Mouse (Mus musculus) neural tube, embryonic 14.5 days (tissue): ENCODE measurements at regions not wholly inside any gene's neighbourhood (a gene's known extent, or its start where the extent isn't known, plus 50 kb on each side); places are given as distances from the start of the nearest gene placed in this dataset.

ENCODE experiments used
- ATAC-seq: fragments of 200-750 bp; cut with Nextera tagmentation; 2 replicates; pipeline ENCODE4 v1.8.0; 2017; ENCODE audit warnings: low read depth, mild to moderate bottlenecking, moderate TSS enrichment, moderate library complexity
- H3K27ac ChIP-seq: fragments of 300-500 bp; sonication (generic); 2 replicates; pipeline ENCODE4 v1.5.1; 2014; ENCODE audit warnings: low read depth, mild to moderate bottlenecking, control low read depth, low read length, moderate library complexity, mixed read lengths
- H3K27me3 ChIP-seq: fragments of 300-500 bp; sonication (generic); 2 replicates; pipeline ENCODE4 v1.6.1; 2014; ENCODE audit warnings: low read length; ENCODE audit not compliant: control insufficient read depth, insufficient read depth
- H3K36me3 ChIP-seq: fragments of 300-500 bp; sonication (generic); 2 replicates; pipeline ENCODE4 v1.6.1; 2014; ENCODE audit warnings: low read length, mixed read lengths; ENCODE audit not compliant: control insufficient read depth, insufficient read depth
- H3K4me1 ChIP-seq: fragments of 300-500 bp; sonication (generic); 2 replicates; pipeline ENCODE4 v1.6.1; 2014; ENCODE audit warnings: low read length; ENCODE audit not compliant: control insufficient read depth, insufficient read depth
- H3K4me2 ChIP-seq: fragments of 300-500 bp; sonication (generic); 2 replicates; pipeline ENCODE4 v1.6.1; 2014; ENCODE audit warnings: mild to moderate bottlenecking, low read depth, low read length, control low read depth
- H3K4me3 ChIP-seq: fragments of 300-500 bp; sonication (generic); 2 replicates; pipeline ENCODE4 v1.5.1; 2014; ENCODE audit warnings: low read depth, low read length, control low read depth, mixed read lengths
- H3K9ac ChIP-seq: fragments of 300-500 bp; sonication (generic); replicated peaks from 2 replicates; pipeline ENCODE4 v1.6.1; 2014; ENCODE audit warnings: low read depth, mild to moderate bottlenecking, control low read depth, low read length, mixed read lengths
- H3K9me3 ChIP-seq: fragments of 300-500 bp; sonication (generic); 2 replicates; pipeline ENCODE4 v1.6.1; 2016; ENCODE audit warnings: low read length; ENCODE audit not compliant: control insufficient read depth
- WGBS: fragments of 180-500 bp; shearing (Covaris S2); extraction: QIAGEN DNeasy Blood & Tissue Kit; methylation state at CpG from one replicate; pipeline ENCODE4 v1.1.7; 2014; 5-methylcytosine and 5-hydroxymethylcytosine counted together

DNA sequence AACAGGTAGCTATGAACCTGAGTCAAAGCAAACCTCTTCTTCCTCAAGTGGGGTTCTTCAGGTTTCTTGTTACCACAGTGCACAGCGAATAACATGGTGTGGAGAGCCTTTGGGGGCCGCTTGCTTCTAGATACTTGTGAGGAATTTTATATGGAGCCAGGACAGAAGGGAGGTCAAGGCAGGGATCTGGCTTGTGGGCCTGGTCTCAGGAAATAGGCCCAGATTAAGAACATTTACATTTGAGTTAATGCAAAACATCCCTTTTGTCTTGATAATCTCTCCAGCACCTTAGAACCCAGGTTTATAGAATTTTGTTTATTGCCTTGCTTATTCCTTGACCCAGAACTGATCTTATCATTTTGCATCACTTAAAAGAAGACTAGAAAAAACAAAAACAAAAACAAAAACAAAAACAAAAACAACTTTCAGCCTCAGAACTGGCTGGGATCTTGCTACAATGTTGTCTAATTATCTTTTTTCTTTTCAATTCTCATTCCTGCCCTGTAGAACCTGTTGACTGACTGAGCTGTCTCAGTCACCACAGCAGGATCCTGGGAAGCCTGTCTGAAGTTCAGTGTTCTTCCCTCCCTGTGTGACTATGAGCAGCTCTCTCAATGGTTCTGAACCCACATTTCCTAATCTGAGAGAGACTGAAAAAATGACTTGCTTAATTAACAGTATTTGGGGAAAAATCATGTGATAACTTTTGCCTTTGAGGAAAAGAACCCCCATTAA lies 341.2 kb upstream of the Ercc4 start:
- no peak for ATAC-seq
- 87% methylated on average over 2 of the region's 2 CpGs for WGBS

DNA sequence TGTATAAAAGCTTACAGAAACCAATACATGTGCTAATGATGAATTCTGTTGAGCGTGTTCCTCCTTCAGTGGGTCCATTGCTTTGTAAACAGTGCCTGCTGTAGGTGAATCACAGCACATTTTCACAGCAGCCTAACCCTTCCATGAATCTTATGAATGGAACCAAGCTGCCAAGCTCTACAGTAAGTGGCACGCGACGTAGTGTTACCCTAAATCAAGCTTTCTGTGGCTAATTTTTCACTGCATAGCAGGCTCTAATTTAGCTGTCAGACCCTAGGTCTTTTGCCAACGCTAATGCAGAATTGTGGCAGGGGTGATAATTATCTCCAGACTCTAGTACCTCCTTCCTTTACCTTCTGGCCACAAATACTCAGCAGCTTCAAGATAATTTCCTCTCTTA lies 339.0 kb upstream of the Ercc4 start:
- Histone ChIP-seq H3K36me3 (no peaks in the 10 kb centered on the region), H3K9me3 (no peaks in the 10 kb centered on the region), H3K4me3 (no peak overlapping the region), H3K4me1 (no peaks in the 10 kb centered on the region), H3K27ac (no peak overlapping the region), H3K27me3 (no peaks in the 10 kb centered on the region), H3K4me2 (no peak overlapping the region), H3K9ac (no peak overlapping the region)
- WGBS = 90% methylated on average over 5 of the region's 5 CpGs
- ATAC-seq = no peak

More for the DNA sequence above, 341.2 kb upstream of the Ercc4 start:
- Histone ChIP-seq H3K4me1 (no peaks in the 10 kb centered on the region), H3K4me3 (no peak overlapping the region), H3K27me3 (no peaks in the 10 kb centered on the region), H3K9me3 (no peaks in the 10 kb centered on the region), H3K36me3 (no peaks in the 10 kb centered on the region), H3K4me2 (no peak overlapping the region), H3K9ac (no peak overlapping the region), H3K27ac (no peak overlapping the region)

DNA sequence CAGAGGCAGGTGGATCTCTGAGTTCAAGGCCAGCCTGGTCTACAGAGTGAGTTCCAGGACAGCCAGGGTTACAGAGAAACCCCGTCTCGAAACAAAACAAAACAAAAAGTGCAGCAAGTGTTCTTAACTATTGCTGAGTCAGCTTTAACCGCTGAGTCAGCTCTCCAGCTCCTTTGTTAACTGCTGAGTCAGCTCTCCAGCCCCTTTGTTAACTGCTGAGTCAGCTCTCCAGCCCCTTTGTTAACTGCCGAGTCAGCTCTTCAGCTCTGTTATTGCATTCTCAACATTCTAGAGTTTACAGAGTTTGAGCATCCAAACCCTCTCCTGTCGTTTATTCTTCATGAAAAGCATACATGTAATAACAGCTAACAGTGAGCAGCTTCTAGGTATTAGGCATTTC lies 336.9 kb upstream of the Ercc4 start:
- no peak for ATAC-seq
- no peaks in the 10 kb centered on the region for H3K9me3 ChIP-seq
- H3K4me1 ChIP-seq = no peaks in the 10 kb centered on the region
- no peaks in the 10 kb centered on the region for H3K36me3 ChIP-seq
- no peak overlapping the region for H3K4me2 ChIP-seq
- 90% methylated on average over 5 of the region's 5 CpGs for whole genome bisulfite sequencing
- no peak overlapping the region for H3K9ac ChIP-seq
- no peak overlapping the region for H3K27ac ChIP-seq
- H3K4me3 ChIP-seq = no peak overlapping the region
- H3K27me3 ChIP-seq = no peaks in the 10 kb centered on the region

DNA sequence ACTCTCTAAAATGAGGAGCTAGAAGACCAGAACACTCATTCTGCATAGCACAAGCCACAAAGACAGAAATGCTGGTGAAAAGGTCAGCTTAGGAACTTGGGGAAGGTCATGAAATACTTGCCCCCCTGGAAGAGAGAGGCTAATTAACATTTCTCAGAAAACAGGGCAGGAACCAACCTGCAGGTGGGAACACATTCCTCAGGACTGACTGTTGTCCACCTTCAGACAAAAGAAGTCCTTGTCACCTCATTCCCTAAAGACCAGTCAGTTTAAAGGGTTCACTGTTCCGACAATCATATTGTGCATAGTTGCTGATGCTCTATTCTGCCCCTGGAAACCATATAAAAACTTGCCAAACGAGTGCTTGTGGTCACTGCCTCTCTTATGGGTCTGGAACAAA lies 333.6 kb upstream of the Ercc4 start:
- Histone ChIP-seq H3K27me3 (no peaks in the 10 kb centered on the region), H3K4me2 (no peak overlapping the region), H3K27ac (no peak overlapping the region), H3K9me3 (no peaks in the 10 kb centered on the region), H3K9ac (no peak overlapping the region), H3K4me1 (no peaks in the 10 kb centered on the region), H3K4me3 (no peak overlapping the region), H3K36me3 (no peaks in the 10 kb centered on the region)
- no peak for ATAC-seq
- WGBS = 57% methylated on average over 2 of the region's 2 CpGs

DNA sequence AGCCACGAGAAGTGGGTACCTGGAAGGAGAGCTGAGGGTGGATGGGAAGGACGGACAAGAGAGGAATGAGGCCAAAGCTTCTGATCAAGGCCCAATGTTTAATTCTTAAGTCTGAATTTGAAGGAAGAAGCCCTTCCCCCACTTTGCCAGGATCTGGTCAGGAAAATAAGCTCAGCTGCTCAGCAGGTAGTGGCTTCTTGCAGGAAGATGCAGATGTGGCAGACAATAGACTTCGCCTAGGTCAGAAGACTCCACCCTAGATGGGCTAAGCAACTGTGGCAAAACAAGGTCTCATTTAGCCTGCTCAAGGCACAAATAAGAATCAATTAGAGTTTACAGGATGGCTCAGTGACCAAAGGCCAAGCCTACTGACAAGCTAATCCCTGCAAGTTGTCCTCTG lies 330.4 kb upstream of the Ercc4 start:
- Histone ChIP-seq H3K9ac (no peak overlapping the region), H3K36me3 (no peaks in the 10 kb centered on the region), H3K9me3 (no peaks in the 10 kb centered on the region), H3K4me3 (no peak overlapping the region), H3K27me3 (no peaks in the 10 kb centered on the region), H3K4me2 (no peak overlapping the region), H3K4me1 (no peaks in the 10 kb centered on the region), H3K27ac (no peak overlapping the region)
- no peak for ATAC-seq
- WGBS = 81% methylated on average over 3 of the region's 3 CpGs

DNA sequence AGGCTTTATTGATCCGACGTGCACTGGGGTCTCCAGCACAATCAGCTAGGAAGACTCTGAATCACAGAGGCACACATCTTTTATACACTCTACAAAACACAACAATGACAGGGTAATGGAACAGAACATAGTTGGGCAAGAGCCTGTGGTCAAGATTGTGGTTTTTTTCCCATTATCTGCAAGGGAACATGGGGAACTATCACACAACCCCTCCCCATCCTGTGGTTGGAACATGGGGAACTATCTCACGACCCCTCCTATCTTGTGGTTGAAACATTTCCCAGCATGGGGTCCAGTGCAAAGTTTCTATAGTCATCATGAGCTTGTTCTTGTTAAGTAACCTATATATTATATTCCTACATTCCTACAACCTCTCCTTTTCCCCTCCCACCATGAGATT lies 328.8 kb upstream of the Ercc4 start:
- Histone ChIP-seq H3K4me2 (no peak overlapping the region), H3K27ac (no peak overlapping the region), H3K9me3 (no peaks in the 10 kb centered on the region), H3K4me1 (no peaks in the 10 kb centered on the region), H3K9ac (no peak overlapping the region), H3K36me3 (no peaks in the 10 kb centered on the region), H3K4me3 (no peak overlapping the region), H3K27me3 (no peaks in the 10 kb centered on the region)
- 70% methylated on average over 3 of the region's 3 CpGs for WGBS
- ATAC-seq = no peak

DNA sequence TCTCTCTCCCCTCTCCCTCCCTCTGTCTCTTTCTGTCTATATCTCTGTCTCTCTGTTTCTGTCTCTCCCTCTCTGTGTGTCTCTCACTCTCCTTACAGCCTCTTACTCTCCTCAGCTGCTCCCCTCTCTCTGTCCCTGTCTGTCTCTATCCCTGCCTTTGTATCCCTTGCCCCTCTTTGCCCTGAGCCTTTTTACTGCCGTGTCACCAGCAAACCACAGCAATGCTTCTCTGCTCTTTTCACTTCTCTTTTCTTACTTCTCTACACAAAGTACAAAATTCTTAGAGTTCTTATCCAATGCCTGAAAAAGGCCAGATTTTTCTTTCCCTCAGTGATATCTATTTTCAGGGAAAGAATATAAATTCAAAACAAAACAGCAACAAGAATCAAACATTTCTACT lies 323.7 kb upstream of the Ercc4 start:
- Histone ChIP-seq H3K4me1 (no peaks in the 10 kb centered on the region), H3K4me3 (no peak overlapping the region), H3K9ac (no peak overlapping the region), H3K9me3 (no peaks in the 10 kb centered on the region), H3K4me2 (no peak overlapping the region), H3K27me3 (no peaks in the 10 kb centered on the region), H3K36me3 (no peaks in the 10 kb centered on the region), H3K27ac (no peak overlapping the region)
- no peak for ATAC-seq
- WGBS = 48% methylated on average over 1 of the region's 1 CpGs

DNA sequence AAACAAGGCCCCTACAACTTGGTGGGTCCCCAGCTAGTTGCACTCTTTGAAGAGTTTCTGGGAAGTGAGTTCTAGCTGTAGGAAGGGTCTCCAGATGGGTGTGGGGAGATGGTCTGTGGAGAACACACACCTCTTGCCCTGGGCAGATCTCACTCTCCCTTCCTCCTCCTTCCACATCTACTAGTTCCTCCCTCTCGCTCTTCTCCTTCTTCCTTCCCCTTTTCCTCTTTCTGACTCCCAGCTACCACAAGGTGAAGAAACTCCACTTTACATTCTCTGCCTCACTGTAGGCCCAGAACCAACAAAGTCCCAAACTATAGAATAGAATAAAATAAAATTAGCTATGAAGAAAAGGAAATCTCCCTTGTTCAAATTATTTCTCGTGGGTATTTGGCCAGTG lies 311.0 kb upstream of the Ercc4 start:
- no peaks in the 10 kb centered on the region for H3K36me3 ChIP-seq
- H3K4me3 ChIP-seq = no peak overlapping the region
- 89% methylated on average over 2 of the region's 2 CpGs for WGBS
- H3K4me1 ChIP-seq = no peaks in the 10 kb centered on the region
- H3K9me3 ChIP-seq = no peaks in the 10 kb centered on the region
- ATAC-seq = no peak
- no peaks in the 10 kb centered on the region for H3K27me3 ChIP-seq
- H3K4me2 ChIP-seq = no peak overlapping the region
- no peak overlapping the region for H3K9ac ChIP-seq
- no peak overlapping the region for H3K27ac ChIP-seq

DNA sequence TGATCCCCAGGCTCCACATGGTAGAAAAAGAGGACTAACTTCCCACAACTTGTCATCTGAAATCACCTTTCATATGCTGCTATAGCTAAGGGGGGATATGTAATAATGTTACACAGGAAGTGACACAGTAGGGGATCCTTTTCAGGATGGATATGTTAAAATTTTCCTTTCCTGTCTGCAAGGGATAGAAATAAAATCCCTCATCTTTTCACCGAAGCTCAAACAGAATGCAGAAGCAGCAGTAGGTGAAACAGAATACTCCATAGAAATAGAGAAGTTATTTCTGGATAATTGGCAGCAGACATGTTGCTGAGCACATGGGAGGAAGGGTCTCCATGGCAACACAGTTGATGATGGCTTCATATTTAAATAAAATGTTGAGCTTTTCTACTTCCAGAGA lies 309.3 kb upstream of the Ercc4 start:
- Histone ChIP-seq H3K4me3 (no peak overlapping the region), H3K27me3 (no peaks in the 10 kb centered on the region), H3K36me3 (no peaks in the 10 kb centered on the region), H3K9me3 (no peaks in the 10 kb centered on the region), H3K9ac (no peak overlapping the region), H3K4me2 (no peak overlapping the region), H3K27ac (no peak overlapping the region), H3K4me1 (no peaks in the 10 kb centered on the region)
- 68% methylated on average over 1 of the region's 1 CpGs for WGBS
- no peak for ATAC-seq
